Mouse (Mus musculus): ENCODE results near the gene Fst.

The Fst gene

DNA sequence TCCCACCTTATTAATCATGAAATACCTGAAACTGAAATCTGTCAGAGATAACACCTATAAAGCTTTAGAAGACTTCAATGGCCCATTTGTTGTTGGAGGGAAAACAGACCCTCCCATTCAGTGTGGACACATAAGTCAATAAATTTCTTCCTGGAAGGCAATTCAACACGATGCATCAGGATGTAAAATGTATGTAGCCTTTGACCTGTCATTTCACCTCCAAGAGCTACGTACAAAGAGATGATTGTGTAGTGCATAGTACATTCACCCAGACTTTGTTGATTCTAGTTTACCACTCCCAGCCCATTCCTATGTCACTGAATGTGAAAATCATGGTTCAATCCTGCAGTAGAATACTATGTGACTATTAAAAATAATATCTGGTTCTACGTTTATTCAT is 39.4 kb downstream of the Fst start:
- no peak for DNase-seq (ENCODE audit: low read depth)

DNA sequence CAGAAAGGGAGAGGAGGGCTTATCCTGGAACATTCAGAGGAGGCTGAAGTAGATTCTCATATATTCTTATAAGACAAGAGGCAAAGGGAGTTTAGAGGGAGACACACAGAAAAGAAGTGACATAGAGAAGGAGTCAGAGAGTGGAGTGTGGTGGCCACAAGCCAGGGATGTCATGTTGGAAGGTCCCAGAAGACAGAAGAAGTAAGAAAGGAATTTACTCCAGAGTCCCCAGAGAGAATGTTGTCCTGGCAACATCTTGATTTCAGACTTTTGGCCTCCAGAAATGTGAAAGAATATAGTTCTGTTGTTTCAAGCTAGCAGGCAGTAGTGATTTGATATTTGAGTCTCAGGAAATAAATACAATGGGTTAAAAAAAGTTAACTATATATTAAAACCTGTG is 46.4 kb downstream of the Fst start:
- DNase-seq (ENCODE audit: low read depth), result no peak

DNA sequence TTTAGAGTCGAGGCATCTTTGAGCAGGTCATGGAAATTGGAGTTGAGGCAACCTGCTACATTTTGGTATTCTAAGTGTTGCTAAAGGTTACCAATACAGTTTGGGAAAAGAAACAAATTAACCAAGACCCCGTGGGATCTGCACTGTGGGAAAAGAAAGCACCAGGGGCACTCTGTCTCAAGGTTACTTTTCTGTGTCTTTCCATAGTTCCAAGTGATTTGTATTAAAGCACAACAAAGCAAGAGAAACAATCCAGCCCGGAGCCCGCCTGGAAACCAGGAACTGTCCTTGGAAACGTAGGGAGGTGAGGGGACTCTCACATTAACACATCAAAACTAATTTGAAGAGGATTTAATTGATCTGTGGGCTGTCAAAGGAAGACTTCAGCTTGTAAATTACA is 51.9 kb downstream of the Fst start:
- no peak for DNase-seq (ENCODE audit: low read depth)

GRCm38 (mm10) chr13:114406424-114406823 is 52.3 kb downstream of the Fst start:
- DNase-seq (ENCODE audit: low read depth), result no peak

DNA sequence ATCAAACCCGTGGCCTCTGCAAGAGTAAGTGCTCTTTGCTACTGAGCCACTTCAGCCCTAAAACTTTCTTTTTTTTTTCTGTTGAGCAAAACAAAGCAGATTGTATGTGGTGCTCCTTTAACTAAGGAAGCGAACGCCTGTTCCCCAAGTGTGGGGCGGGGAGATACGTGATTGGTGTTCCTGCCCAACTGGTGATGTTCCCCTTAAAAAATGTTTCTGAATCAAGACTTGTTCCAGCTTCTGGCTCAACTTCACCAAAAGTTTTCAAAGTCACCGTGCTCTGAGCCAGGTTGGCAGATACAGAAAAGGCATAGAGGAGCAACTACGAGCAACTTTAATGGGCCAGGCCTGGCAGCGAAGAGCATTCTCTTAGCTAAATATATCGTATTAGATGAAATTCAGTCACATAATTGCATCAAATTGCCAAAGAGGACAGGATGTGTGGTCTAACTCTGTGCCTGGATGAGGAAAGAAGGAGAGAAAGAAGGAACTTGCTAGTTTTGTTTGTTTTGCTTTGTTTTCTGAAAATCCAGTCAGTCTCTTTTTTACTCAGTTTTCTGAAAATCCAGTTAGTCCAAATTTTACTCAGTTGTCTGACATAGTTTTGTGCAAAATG is 53.5 kb downstream of the Fst start:
- DNase-seq (ENCODE audit: low read depth), result peak; percentile 27
